Mouse (Mus musculus): ENCODE measurements around the gene Emg1. TPM values are rescaled to one million over a fixed set of nuclear protein-coding genes. Genes with fewer than 3 reads are reported as not detected.

Emg1 gene
- total RNA-seq (2021): 10 to 100 TPM; 42.9 to 48.8 TPM

DNA sequence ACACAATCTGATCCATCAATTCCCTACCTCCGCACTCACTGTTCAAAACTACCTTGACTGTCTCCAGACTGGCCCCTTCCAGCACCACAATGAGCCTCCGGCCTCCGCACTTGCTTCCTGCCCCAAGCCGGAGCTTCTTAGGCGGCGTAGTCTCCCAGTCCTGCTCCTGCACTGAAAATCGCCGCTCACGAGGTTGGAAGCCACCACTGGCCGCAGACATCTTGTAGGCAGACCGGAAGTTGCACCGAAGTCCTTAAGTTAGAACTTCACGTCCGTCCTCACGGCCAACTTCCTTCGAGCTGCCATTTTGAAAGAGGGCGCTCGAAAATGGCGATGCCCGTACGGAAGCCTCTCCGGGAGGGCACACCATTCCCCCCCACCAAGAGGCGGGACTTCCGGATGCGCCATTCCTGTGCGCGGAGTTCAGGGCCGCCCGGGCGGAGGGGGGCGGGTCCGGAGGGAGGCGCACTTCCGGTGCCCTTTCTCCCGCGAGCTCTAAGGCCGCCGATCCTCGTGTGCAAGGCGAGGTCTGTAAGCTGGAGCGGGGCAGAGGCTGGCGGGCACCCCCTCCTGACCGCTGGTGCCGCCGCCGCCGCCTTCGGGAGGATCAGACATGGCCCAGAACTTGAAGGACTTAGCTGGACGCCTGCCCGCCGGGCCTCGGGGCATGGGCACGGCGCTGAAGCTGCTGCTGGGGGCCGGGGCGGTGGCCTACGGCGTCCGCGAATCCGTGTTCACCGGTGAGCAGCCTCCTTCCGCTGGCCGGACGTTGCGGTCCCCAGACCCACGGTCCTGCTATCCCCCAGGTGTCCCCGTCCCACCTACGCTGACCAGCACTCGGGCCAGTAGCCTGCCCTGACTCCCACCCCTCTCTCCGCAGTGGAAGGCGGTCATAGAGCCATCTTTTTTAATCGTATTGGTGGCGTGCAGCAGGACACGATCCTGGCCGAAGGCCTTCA lies at the start of gene Emg1, which contains the start of gene Phb2:
Gene Emg1 (minus strand): TSS at position 355 of the 959 bp plus-strand sequence.
Gene Phb2 (plus strand): TSS at position 513 of the 959 bp plus-strand sequence.
- peak; percentile 98 to 99 for DNase-seq (ENCODE audit: low spot score in 2 of 2)
- intact Hi-C loops (cut with DNase I): loop anchor here (2.0 to 5.0 kb wide), 4 partner anchors 29 to 295 kb away; partner anchors contain the start of genes Atn1, Gm45234, Grcc10 and Lpcat3

DNA sequence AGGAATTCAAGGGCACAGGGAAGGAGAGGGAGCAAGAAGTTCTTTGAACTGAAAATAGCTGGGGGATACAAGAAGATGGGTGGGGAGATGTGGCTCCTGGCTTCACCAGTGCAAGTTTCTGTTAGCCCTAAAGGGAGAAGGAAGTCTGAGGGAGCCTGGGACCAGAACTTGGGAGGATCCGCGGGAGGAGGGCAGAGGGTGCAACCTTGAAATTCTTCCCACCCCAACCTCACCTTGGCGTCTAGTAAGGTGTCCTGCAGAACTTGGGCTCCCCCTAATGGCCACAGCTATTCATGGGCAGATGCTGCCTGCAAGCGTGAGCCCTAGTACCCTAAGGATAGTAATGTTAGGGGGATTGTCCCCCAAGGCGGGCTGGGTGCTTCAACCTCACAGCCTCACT lies 47.3 kb upstream of the Emg1 start:
- intact Hi-C loops (cut with DNase I): loop anchor here (2.0 to 5.0 kb wide), 3 partner anchors 14 to 97 kb away; partner anchors contain the start of genes Emg1, Lpcat3 and Phb2
- DNase-seq (ENCODE audit: low spot score in 2 of 2): peak; percentile 83 to 86

DNA sequence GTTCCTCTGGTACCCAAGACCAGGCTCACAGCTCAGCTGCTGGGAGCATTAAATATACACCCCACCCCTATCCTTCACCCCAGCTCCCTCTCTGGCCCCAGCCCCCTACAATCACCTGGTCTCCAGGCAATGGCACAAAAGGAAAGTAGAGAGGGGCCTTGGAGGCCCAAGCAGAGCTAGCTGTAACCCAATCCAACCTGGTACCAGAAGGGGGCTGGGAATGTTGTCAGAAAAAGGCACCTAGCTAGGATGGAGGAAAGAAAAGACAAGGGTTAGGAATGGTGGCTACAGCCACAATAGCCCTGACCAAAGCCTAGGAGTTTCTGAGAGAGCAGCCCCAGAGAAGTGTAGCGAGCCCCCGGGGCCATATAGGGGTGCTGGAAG lies 46.9 kb upstream of the Emg1 start:
- intact Hi-C loops (cut with DNase I): loop anchor here (2.0 to 5.0 kb wide), 3 partner anchors 14 to 97 kb away; partner anchors contain the start of genes Emg1, Lpcat3 and Phb2
- no peak for DNase-seq (ENCODE audit: low spot score in 2 of 2)

DNA sequence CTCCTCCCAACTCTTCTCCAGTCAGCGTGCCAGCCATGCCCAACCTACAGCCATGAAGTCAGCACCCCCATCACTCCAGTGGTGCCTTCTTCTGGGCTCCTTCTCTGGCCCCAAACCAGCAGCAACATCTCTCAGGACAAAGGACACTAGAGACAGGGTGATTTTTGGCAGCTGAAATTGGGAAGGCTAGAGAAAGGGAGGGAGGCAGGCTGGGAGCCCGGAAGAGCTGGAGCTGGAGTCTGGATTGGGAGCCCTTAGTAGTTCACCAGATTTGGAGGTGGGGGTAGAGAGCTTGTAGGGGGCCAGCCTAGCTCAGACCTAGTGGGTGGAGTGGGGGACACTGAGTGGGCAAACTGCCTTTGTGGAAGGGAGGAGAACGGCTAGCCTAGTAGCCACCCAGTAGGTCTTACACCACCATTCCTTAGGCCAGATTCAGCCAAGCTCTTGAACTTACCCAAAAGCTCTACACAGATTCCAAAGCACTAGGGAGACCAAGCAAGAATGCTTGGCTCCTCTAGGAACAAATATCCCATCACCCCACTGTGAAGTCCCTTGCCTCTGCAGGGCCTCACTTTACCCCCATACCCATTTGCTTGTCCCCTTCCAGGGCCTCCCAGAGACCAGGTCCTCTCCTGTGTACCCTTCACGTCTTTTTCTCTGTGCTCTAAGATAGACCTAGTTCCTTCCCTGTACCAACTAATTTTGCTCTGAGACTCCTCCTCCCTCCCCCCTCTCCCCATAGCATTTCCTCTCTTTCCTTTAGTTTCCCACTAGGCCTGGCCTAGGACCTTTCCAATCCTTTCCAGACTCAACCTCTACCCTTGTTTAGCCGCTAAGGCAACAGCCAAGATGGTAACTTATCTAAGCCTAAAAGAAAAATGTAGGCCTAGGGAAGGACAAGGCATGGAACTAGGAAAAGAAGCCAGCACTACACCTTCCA lies 46.2 kb upstream of the Emg1 start:
- intact Hi-C loops (cut with DNase I): loop anchor here (2.0 to 5.0 kb wide), 3 partner anchors 13 to 96 kb away; partner anchors contain the start of genes Emg1, Lpcat3 and Phb2
- peak; percentile 66 to 77 for DNase-seq (ENCODE audit: low spot score in 2 of 2)

DNA sequence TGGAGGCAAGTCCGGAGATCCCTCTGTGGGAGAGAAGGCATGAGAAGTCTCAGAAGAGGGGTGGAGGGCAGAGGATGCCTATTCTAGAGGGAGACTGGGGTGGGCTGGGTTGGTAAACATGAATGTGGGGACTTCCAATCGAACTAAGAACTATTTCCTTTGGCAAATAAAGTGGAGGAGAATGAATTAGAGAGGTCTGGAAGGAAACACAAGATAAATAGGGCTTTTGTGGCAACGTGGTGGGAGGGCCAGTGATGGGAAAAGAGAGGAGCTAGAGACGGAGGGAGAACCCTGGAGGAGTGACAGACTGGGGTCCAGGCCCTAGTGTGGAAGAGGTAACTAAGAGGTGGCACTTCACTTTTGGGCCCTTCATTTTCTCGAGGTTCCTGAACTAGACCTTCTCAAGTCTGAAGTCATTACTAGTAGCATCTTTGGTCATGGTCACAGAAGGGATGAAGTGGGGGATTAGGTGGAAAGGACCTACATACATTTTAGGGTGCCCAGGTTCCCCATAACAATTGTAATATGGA lies 45.4 kb upstream of the Emg1 start:
- DNase-seq (ENCODE audit: low spot score in 2 of 2): no peak
- intact Hi-C loops (cut with DNase I): loop anchor here (5.0 kb wide), 2 partner anchors 45 to 95 kb away; partner anchors contain the start of genes Emg1, Lpcat3 and Phb2

DNA sequence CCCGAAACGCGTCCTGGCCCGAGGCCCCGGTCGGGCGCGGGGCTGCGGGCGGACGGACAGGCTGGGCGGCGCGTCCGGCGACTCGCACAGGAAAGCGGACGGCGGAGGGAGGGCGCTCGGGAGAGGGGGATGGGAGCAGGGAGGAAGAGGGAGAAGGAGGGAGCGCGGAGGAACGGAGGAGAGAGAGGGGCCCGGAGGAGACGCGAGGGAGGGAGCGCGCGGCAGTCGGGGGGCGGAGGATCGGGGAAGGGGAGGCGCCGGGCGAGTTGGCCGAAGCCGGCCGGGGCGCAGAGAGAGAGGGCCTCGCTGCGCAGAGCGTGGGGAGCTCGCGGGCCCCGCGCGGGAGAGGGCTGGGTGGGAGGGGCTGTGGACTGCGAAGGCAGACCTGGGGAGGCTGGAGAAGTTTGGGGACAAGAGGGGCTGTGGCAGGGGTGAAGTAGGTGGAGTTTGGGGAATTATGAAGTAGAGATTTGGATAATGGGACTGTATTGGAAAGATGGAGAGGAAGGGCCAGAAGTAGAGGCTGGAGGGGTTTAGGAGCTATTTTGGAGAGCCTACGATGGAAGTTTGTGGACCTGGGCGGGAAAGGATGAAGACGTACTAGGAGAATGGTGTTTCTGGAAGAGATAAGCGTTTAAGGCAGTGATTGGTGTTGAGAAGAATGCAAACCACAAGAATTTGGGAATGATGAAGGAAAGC lies 44.8 kb upstream of the Emg1 start:
- peak; percentile 76 to 79 for DNase-seq (ENCODE audit: low spot score in 2 of 2)
- intact Hi-C loops (cut with DNase I): loop anchor here (5.0 kb wide), 2 partner anchors 44 to 94 kb away; partner anchors contain the start of genes Emg1, Lpcat3 and Phb2

DNA sequence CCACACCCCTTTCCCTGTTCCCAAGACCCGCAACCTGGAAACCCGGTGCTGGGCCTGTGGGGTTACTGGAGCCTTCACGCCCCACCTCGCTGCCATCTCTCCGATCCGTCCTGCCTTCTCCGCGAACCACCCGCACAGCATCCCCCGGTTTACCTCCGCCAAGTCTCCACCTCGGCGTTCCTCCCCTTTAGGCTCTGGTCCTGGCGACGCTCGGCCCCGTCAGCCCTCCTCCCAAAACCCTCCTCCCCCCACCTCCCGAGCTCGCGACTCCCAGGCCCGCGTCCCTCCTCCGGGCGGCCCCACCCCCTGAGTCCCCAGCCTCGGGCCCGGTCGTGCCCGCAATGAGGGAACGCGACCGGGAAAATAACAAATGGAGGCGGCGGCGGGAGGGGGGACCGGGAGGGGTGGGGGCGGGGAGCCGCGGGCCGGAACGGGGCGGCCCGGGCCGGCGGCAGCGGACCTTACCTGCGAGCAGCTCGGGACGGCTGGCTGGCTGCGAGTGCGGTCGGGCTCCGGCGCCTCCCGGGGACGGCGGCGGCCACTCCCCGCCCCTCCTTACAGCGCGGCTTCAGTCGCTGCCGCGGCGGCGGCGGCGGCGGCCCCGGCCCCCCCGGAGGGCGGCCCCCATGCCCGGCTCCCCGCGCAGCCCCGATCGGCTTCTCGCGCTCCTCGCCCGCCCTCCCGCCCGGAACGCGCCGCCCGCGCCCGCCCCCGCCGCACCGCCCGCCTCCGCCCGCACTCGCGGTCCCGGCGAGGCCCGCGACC lies 44.0 kb upstream of the Emg1 start, which contains the start of the genes Gm45234 and Atn1:
Gene Gm45234 (minus strand): TSS at position 191 of the 765 bp plus-strand sequence.
Gene Atn1 (minus strand): TSS at position 694 of the 765 bp plus-strand sequence.
- intact Hi-C loops (cut with DNase I): loop anchor here (5.0 kb wide), 2 partner anchors 44 to 94 kb away; partner anchors contain the start of genes Emg1, Lpcat3 and Phb2
- peak in 1 of 2 experiments; percentile 55 for DNase-seq (ENCODE audit: low spot score in 2 of 2)

DNA sequence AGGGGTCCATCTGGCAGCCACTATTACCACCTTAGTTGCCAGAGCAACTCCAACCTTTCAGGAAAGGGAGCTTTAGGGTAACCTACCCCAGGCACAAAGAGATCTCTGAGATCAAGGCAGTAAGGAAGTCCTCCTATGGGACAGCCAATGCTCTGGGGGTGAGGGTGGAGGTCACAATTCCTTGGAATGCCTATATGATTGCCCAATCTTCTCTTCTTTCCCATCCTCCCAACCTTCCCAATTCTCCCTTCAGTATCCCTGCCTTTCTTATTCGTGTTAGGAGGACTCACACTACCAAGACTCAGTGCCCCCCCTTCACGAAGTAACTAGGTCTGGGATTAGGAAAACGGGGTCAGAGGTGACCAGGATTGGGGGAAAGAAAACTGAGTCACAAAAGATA lies 43.3 kb upstream of the Emg1 start:
- intact Hi-C loops (cut with DNase I): loop anchor here (5.0 kb wide), 2 partner anchors 43 to 93 kb away; partner anchors contain the start of genes Emg1, Lpcat3 and Phb2
- no peak for DNase-seq (ENCODE audit: low spot score in 2 of 2)

DNA sequence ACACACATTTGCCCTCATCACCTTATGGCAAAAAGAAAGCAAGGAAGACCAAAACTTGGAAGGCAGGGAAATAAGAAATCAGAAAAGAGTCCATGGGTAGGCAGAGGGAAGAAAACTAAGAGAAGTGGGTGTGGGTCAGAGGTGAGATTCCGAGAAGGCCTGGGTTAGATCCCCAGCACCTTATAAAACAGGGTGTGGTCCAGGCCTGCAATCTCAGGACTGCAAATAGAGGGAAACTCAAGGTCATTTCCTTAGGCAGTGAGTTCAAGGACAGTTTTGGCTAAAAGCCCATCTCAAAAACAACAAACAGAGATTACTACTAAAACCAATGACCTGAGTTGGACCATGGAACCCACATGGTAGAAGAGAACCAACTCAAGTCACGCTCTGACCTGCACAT lies 41.9 kb upstream of the Emg1 start:
- intact Hi-C loops (cut with DNase I): no loop called here
- DNase-seq (ENCODE audit: low spot score in 2 of 2): no peak

DNA sequence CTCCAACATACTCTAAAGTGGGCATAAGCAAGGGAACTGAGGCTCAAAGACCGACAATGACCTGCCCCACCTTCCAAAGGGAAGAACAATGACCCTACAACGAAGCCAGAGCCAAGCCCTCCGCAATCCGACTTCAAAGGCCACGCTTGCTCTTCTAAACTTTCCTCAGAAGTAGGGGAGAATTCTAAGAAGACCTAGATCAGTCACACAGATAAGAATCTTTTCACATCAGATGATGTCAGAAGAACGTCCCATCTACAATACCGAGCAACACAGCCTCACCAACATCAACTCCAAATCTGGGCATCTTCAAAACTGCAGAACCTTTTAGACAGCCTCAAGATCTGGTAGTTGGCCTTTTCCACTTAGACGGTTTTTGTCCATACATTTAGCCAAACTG lies 38.4 kb upstream of the Emg1 start:
- intact Hi-C loops (cut with DNase I): no loop called here
- no peak for DNase-seq (ENCODE audit: low spot score in 2 of 2)

DNA sequence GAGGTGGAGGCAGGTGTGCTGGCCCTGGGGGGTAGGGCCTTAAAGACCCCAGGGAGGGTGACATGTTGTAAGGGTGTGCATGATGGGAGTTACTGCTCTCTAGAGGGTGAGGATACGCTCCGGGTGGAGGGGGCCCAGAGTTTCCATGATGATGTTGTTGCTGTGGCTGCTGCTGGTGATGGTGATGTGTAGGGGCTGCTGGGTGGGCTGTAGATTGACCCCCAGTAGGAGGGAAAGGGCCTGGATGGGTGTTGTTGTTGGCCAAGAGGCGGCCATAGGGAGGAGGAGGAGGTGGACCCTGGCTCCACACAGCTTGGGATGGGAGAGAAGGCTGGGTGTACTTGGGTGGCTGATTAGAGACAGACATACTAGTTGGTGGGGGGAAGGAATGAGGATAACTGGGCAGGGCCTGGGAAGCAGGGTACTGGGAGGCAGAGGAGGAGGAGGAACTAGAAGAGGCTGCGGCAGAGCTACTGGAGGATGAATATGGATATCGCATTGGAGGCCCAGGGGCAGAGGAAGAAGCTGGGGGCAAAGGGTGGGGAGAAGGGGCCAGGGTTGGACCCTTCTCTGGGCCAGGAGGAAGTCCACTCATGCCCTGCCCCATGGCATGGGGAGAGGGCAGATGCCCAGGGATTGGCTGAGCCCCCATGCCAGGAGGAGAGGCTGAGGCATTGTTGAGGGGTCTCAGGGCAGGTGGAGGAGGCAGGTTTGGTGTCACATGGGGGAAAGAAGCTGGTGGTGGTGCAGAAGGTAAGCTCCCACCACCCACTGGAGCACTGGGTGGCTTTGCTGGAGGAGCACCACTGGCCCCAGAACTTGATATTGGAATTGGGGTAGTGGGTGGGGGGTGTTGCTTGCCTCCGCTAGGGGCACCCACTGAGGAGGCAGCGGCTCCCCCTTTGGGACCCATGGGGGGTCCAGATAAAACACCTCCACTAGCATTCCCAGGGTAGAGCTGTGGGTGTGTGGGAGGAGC lies 35.0 kb upstream of the Emg1 start:
- DNase-seq (ENCODE audit: low spot score in 2 of 2): no peak
- intact Hi-C loops (cut with DNase I): no loop called here

DNA sequence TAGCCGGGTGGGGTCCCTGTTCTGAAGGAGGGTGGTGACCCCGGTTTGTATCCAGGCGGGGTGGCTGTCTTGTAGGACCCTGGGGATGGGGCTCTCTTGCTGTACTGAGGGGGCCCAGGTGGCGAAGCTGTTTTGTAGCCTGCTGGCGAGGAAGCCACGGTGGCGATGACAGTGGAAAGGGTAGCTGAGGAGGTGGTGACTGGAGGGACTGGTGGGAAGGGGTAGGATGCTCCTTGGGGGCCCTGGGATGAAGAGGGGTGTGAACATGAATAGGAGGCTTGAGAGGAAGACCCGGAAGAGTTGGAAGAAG lies 34.3 kb upstream of the Emg1 start:
- intact Hi-C loops (cut with DNase I): no loop called here
- no peak for DNase-seq (ENCODE audit: low spot score in 2 of 2)

DNA sequence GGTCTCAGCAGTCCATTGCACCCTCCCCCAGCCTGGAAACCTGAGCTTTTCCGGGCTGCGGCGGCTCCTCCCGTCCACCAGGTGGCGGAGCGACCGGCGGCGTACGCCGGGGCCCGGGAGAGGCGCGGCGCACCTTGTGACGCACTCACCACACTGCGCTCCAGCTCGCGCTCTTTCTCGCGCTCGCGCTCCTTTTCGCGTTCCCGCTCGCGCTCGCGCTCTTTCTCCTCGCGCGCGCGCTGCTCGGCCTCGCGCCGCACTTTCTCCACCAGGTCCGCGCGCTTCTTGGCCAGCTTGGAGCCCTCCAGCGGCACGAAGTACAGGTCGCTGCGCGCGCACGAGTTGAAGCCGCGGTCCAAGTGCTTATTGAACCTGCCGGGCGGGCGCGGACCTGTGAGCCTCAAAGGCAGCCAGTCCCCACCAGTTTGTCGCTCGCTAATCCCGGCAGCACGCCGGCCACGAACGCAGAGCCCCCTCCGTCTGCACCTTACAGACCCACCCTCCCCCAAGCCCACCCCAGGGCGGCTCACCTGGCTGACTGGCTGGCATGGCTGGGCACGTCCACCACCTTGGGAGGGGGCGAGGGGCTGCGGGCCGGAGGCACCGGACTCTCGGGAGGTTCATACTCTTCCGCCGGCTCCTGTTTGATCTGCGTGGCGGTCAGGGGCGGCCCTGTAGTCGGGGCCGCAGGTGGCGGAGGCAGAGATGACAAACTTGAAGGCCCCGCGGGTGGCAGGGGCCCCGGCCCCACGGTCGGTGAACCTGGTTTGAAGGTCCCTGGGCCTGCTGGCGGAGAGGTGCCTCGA lies 33.7 kb upstream of the Emg1 start:
- intact Hi-C loops (cut with DNase I): loop anchor here (2.0 kb wide), 1 partner anchor 13 kb away; no protein-coding TSS in a partner anchor
- DNase-seq (ENCODE audit: low spot score in 2 of 2): peak; percentile 95 to 97

DNA sequence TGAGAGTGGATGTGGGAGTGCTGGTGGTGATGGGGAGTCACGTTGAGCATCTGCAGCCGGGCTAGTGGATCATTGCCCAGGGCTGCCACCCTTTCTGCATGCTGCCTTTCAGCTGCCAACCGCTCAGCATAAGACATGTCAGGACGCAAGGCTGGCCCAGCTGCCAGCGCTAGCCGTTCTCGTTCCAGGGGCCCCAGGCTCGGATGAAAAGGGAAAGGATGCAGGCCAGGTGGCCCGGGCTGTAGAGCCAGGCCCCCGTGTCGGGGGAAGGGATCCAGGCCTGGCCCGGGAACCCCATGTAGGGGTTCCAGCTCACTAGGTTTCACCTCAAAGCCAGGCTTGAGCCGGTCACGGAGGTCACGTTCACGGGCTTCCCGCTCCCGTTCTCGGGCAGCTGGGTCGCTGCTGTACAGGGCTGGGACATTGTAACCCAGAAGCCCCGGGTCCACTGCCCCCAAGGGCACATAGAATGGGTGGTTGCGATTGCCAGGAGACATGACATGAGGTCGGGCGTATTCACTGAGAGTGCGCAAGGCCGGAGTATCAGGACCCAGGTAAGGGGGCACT lies 32.9 kb upstream of the Emg1 start:
- no peak for DNase-seq (ENCODE audit: low spot score in 2 of 2)
- intact Hi-C loops (cut with DNase I): loop anchor here (2.0 kb wide), 1 partner anchor 14 kb away; no protein-coding TSS in a partner anchor

DNA sequence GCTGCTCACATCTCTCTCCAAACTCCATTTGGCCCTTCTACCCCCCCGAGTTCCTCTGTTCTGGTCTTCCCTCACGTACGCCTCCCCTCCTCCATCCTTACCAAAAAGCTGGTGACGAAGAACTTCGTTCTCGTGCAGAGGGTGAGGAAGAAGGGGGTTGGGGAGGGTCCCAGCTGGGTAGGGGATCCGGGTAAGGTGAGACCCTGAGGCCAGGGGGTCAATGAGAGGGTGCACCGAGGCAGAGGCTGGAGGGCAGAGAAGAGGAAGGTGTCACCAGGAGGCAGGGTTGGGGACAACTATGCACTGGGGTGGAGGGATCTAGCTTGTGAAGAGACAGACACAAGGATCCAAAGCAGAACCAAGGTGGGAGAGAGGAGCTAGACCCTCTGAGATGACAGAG lies 31.7 kb upstream of the Emg1 start:
- intact Hi-C loops (cut with DNase I): loop anchor here (2.0 kb wide), 1 partner anchor 15 kb away; no protein-coding TSS in a partner anchor
- no peak for DNase-seq (ENCODE audit: low spot score in 2 of 2)
